Mouse (Mus musculus) lung, postnatal 0 days (tissue): ENCODE measurements around the gene Vps8. TPM values are rescaled to one million over a fixed set of nuclear protein-coding genes. Genes with fewer than 3 reads are reported as not detected.

Experiments
- ATAC-seq: fragments of 200-750 bp; cut with Nextera tagmentation; 2 replicates; pipeline ENCODE4 v1.8.0; 2017; ENCODE audit warnings: moderate library complexity
- DNase-seq: peaks from one replicate; pipeline ENCODE4 v3.0.0-alpha.2; 2016; ENCODE audit warnings: low spot score
- H3K27ac ChIP-seq: fragments of 300-500 bp; sonication (generic); 2 replicates; pipeline ENCODE4 v1.5.1; 2014; ENCODE audit warnings: antibody characterized with exemption, mild to moderate bottlenecking, low read length, mixed read lengths
- H3K27me3 ChIP-seq: fragments of 300-500 bp; sonication (generic); replicated peaks from 2 replicates; pipeline ENCODE4 v1.6.1; 2014; ENCODE audit warnings: low read length, mixed read lengths; ENCODE audit not compliant: insufficient read depth
- H3K36me3 ChIP-seq: fragments of 300-500 bp; sonication (generic); 2 replicates; pipeline ENCODE4 v1.6.1; 2014; ENCODE audit warnings: low read length, mixed read lengths; ENCODE audit not compliant: insufficient read depth
- H3K4me1 ChIP-seq: fragments of 300-500 bp; sonication (generic); 2 replicates; pipeline ENCODE4 v1.6.1; 2014; ENCODE audit warnings: antibody characterized with exemption, low read depth, low read length, mixed read lengths; ENCODE audit not compliant: insufficient read depth
- H3K4me2 ChIP-seq: fragments of 300-500 bp; sonication (generic); replicated peaks from 2 replicates; pipeline ENCODE4 v1.6.1; 2014; ENCODE audit warnings: low read depth, mild to moderate bottlenecking, low read length, moderate library complexity, mixed read lengths
- H3K4me3 ChIP-seq: fragments of 300-500 bp; sonication (generic); 2 replicates; pipeline ENCODE4 v1.5.1; 2014; ENCODE audit warnings: low read depth, low read length
- H3K9ac ChIP-seq: fragments of 300-500 bp; sonication (generic); replicated peaks from 2 replicates; pipeline ENCODE4 v1.6.1; 2014; ENCODE audit warnings: low read depth, mild to moderate bottlenecking
- H3K9me3 ChIP-seq: fragments of 300-500 bp; sonication (generic); 2 replicates; pipeline ENCODE4 v1.6.1; 2016; ENCODE audit warnings: low read length, mixed read lengths
- CTCF ChIP-seq: IDR thresholded peaks from 2 replicates; pipeline ENCODE4 v1.5.1; 2016; ENCODE audit warnings: antibody characterized with exemption, mild to moderate bottlenecking
- EP300 ChIP-seq: IDR thresholded peaks from 2 replicates; pipeline ENCODE4 v1.6.1; 2016; ENCODE audit warnings: antibody characterized with exemption, mild to moderate bottlenecking, control low read depth
- WGBS: fragments of 180-500 bp; shearing (Covaris S2); extraction: QIAGEN DNeasy Blood & Tissue Kit; methylation state at CpG from one replicate; pipeline ENCODE4 v1.1.7; 2014; 5-methylcytosine and 5-hydroxymethylcytosine counted together
- polyA plus RNA-seq: library from polyadenylated mRNA; unstranded; fragments of >200 nt; fragmentation: Nextera tagmentation; extraction: Ambion mirVana; gene quantifications from 2 replicates; pipeline ENCODE4 v1.2.1, GENCODE M21; 2015

Gene Vps8
- polyA plus RNA-seq, 1 experiment from 2014 or later, result 9.3 TPM

DNA sequence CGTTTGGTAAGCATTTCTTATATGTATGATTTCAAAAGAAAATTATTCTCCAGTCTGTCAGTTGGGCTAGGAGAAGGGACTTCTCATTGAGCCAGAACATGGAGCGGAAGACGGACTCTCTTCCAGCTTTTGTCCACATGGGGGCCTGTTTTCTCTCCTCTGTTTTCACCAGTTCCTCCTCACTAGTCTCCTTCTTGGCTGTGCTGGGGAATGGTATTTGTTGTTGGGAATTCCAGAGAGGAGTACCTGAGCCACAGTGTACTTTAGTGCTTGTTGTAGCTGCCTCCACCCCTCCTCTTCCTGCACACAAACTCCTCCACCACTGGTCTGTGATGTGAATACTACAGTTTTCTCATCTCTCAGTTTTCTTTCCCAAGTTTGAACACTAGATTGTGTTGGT, 74.7 kb downstream of the Vps8 start:
- Histone ChIP-seq H3K4me3 (no peak overlapping the region), H3K4me2 (no peak overlapping the region), H3K27me3 (no peaks in the 10 kb centered on the region), H3K36me3 (no peaks in the 10 kb centered on the region), H3K27ac (no peak overlapping the region), H3K4me1 (no peaks in the 10 kb centered on the region), H3K9me3 (no peaks in the 10 kb centered on the region), H3K9ac (no peak overlapping the region)
- peak; percentile 28 for DNase-seq
- peak; percentile 64 for ATAC-seq
- WGBS, result 60% methylated on average over 3 of the region's 3 CpGs
- TF ChIP-seq EP300 (no peak), CTCF (peak; percentile 29; the same call in 1 of the 2 replicates)

DNA sequence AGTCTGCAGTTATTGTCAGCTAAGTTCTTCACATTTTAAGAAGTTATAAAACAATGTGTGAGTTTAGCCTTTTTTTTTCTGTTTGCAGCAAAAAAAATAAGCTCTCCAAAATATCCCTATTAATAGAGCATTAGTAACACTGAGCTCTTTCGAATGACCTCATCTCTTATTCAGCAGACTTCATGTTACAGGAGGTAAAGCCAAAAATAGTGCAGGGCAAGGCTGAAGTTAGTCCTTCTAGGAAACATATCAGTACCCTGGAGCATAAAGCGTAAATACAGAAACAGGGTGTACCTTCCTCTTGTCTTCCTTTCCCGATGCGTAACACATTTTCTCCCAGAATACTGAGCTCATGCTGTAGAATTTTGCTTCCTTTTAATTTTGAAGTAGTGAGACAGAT, 76.1 kb downstream of the Vps8 start:
- Histone ChIP-seq H3K9ac (no peak overlapping the region), H3K4me3 (no peak overlapping the region), H3K36me3 (no peaks in the 10 kb centered on the region), H3K4me2 (no peak overlapping the region), H3K9me3 (no peaks in the 10 kb centered on the region), H3K4me1 (no peaks in the 10 kb centered on the region), H3K27ac (no peak overlapping the region), H3K27me3 (no peaks in the 10 kb centered on the region)
- no peak for TF ChIP-seq CTCF
- peak; percentile 86 for TF ChIP-seq EP300
- 63% methylated on average over 4 of the region's 4 CpGs for WGBS
- ATAC-seq, result peak; percentile 65
- DNase-seq, result peak; percentile 60

DNA sequence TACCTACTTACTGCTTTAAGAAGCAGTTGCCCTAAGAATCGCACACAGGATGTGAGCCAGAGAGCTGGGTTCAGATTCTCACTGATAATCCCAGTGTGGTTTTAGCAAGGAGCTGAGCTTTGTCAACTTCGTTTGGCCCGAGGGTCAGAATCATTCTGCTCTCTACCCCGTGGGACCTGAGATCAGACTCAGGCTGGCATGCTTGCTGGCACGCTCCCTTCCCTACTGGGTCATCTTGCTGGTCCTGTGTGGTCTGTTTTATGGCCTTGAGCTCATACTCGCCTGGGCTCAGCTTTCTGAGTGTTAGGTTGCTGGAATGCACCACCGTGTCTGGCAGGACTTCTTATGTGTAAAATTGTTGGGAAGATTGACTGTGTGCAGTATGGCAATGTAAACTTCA, 76.7 kb downstream of the Vps8 start:
- WGBS, result 65% methylated on average over 7 of the region's 7 CpGs
- no peaks in the 10 kb centered on the region for H3K27me3 ChIP-seq
- H3K27ac ChIP-seq, result no peak overlapping the region

DNA sequence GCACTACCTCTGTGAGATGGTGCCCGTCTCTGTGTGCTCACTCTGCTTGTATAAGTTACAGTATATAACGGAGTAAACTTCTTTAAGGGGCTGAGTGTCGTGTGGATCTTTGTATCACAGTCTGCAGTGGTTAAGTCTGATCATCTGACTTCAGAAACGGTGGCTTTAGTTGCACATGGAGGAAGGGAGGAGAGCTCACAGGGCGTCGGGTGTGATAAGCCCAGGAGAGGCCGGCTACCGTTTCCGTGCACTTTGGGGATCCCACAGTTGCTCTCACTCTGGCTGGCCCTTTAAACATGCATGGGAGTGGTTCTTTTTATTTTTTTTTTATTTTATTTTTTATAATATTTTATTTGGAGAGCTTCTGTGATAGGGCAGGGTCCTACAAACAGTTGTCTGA, 95.9 kb downstream of the Vps8 start:
- Histone ChIP-seq H3K9ac (no peak overlapping the region), H3K27ac (no peak overlapping the region), H3K4me1 (no peaks in the 10 kb centered on the region), H3K27me3 (no peaks in the 10 kb centered on the region), H3K4me2 (no peak overlapping the region), H3K9me3 (no peaks in the 10 kb centered on the region), H3K36me3 (no peaks in the 10 kb centered on the region), H3K4me3 (no peak overlapping the region)
- DNase-seq (no peak), ATAC-seq (no peak)
- TF ChIP-seq EP300 (no peak), CTCF (no peak)
- WGBS, result 74% methylated on average over 9 of the region's 9 CpGs

More for the DNA sequence above, 76.7 kb downstream of the Vps8 start:
- Histone ChIP-seq H3K4me1 (no peaks in the 10 kb centered on the region), H3K9me3 (no peaks in the 10 kb centered on the region), H3K4me2 (no peak overlapping the region), H3K4me3 (no peak overlapping the region), H3K36me3 (no peaks in the 10 kb centered on the region), H3K9ac (no peak overlapping the region)
- DNase-seq (no peak), ATAC-seq (no peak)
- no peak for TF ChIP-seq CTCF
- no peak for TF ChIP-seq EP300

DNA sequence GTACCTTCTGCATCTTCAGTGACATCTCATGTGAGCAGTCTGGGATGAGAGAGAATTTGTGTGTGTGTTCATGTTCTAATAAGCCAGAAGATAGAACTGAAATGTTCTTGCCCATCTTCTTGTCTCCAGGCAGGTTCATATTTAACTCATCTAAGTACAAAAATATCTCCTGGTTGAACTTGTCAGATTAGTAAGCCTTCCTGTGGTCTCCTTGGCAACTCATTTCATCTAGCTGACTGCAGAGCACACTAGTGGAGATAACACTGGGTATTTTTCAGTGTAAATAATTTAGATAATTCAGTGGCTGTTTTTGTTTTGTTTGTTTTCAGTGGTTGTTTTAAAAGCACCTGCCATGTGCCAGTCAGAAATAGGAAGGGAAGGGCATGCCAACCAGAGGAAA, 96.9 kb downstream of the Vps8 start:
- DNase-seq (no peak), ATAC-seq (no peak)
- H3K4me3 ChIP-seq, result no peak overlapping the region
- no peaks in the 10 kb centered on the region for H3K9me3 ChIP-seq
- no peaks in the 10 kb centered on the region for H3K36me3 ChIP-seq
- no peak overlapping the region for H3K27ac ChIP-seq
- no peak overlapping the region for H3K4me2 ChIP-seq
- no peak for TF ChIP-seq CTCF
- H3K27me3 ChIP-seq, result no peaks in the 10 kb centered on the region
- no peaks in the 10 kb centered on the region for H3K4me1 ChIP-seq
- H3K9ac ChIP-seq, result no peak overlapping the region

DNA sequence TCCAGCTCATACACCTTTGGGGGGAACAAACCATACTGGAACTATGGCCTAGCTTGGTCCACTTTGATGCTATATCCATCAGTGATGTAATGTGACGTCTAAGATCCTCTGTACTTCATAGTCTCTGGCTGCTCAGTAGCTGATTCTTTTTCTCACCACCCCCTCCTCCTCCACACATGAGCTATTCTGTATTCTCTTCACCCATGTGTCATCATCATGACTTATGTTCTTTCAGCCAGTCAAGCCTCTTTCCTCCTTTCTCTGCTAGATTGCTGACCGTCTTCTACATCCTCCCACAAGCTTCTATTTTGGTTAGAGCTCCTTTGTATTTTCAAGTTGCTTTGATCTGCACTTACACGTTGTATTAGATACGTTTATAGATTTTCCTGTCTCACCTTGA, 100.8 kb downstream of the Vps8 start:
- ATAC-seq (no peak), DNase-seq (no peak)
- no peak overlapping the region for H3K4me2 ChIP-seq
- no peaks in the 10 kb centered on the region for H3K9me3 ChIP-seq
- no peaks in the 10 kb centered on the region for H3K36me3 ChIP-seq
- H3K4me1 ChIP-seq, result no peaks in the 10 kb centered on the region
- no peak overlapping the region for H3K4me3 ChIP-seq
- 73% methylated on average over 4 of the region's 4 CpGs for WGBS
- no peaks in the 10 kb centered on the region for H3K27me3 ChIP-seq
- no peak overlapping the region for H3K27ac ChIP-seq
- H3K9ac ChIP-seq, result no peak overlapping the region
- TF ChIP-seq EP300 (no peak), CTCF (no peak)

DNA sequence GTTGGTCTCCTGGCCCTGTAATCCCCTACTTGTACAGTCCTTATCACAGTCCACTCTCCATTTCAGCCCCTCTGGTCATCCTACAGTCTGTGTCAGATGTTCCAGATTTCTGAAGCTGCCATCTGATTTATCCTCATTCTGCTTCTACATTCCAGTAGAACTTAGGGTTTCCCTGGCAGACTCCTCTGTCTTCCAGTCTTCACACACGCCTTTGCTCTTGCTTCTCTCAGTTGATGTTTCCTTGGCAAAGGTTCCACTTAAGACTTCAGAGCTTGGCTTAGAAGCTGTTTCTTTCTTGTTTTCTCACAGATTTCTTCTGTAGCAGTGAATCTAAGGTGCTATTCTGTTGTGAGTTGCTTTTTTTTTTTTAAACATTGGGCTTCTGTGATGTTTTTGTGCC, 102.5 kb downstream of the Vps8 start:
- H3K9ac ChIP-seq, result no peak overlapping the region
- 81% methylated on average over 1 of the region's 1 CpGs for WGBS
- ATAC-seq (0 out of 2 replicates have a peak, but pooled peaks have one; percentile 19), DNase-seq (peak; percentile 48)
- no peak overlapping the region for H3K27ac ChIP-seq
- no peaks in the 10 kb centered on the region for H3K27me3 ChIP-seq
- no peaks in the 10 kb centered on the region for H3K9me3 ChIP-seq
- no peak for TF ChIP-seq EP300
- H3K4me1 ChIP-seq, result no peaks in the 10 kb centered on the region
- H3K36me3 ChIP-seq, result no peaks in the 10 kb centered on the region
- no peak overlapping the region for H3K4me3 ChIP-seq
- H3K4me2 ChIP-seq, result no peak overlapping the region
